Mouse (Mus musculus) lung, postnatal 36 days (tissue): ENCODE data around the gene Lrrc28.

Source experiments
- DNase-seq: peaks from one replicate; pipeline ENCODE4 v3.0.0; 2022; ENCODE audit warnings: mixed read lengths

Gene Lrrc28

GRCm38 (mm10) chr7:67588743-67589142 lies 56.3 kb downstream of the Lrrc28 start:
- DNase-seq: no peak

DNA sequence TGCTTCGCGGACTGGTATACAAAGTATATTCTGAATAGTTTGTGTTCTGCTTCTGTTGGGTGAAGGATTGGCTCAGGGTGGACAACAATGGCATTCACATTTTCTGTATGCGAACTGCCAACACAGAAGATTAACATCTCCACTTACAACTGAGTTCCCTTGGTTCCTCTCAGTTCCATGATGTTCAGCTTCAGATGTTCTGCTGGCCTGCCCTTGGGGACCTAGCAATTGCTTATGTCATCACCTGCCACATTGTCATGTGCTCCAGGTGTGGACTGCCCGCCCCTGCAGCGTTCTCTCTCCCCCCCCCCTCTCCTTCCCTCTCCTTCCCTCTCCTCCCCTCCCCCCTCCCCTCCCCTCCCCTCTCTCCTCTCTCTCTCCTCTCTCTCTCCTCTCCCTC lies 58.6 kb downstream of the Lrrc28 start:
- DNase-seq: no peak

GRCm38 (mm10) chr7:67583852-67584251 lies 61.2 kb downstream of the Lrrc28 start:
- DNase-seq: no peak

DNA sequence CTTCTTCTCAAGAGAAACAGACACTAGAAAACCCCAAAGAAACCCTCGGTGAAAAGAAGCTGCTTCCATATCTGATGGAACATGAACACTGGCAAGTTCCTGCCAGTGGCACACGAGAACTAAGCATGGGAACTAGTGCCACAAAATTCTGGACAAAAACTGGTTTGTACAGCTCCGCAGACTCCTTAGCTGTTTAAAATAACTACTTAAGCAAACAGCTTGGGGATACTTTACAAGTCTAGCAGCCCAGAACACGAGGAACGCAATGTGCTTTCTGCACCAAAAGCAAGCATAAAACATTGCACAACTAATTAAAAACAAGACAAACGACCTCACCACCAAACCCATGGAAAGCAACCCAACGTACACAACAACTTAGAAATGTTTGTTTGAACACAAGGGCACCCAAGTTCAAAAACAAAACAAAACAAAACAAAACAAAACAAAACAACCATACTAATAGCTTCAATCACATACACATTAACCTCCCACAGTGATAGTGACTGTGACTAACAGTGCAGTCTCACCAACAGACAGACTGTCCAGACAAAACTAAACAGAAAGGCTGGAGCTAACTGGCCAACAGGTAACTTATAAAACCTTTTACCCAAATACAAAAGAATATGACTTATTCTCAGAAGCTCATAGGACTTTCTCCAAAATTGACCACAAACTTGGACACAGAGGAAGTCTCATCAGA lies 66.1 kb downstream of the Lrrc28 start:
- peak; percentile 70 for DNase-seq

DNA sequence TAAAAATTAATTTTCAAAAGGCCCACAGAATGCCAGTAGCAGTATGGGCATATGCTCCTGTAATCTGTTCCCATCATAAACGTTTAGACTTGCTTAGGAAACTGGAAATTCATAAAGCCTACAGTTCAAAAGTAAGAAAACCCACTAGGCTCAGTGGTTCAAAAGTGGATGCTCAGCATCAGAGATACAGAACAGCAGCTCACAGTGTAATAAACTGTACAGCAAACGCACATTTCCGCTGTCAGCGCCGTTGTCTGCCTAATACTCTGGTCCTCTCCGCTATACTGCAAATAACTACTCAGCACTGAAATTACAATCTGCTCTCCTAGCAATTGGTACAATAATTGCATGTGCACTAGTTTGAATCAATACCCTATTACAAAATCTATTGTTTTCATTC lies 67.0 kb downstream of the Lrrc28 start:
- DNase-seq: no peak

- DNase-seq: no peak
Observed at GRCm38 (mm10) chr7:67566510-67567237, 78.4 kb downstream of the Lrrc28 start.

- DNase-seq: no peak
Observed at GRCm38 (mm10) chr7:67565132-67565531, 79.9 kb downstream of the Lrrc28 start.

GRCm38 (mm10) chr7:67562176-67562575 lies 82.9 kb downstream of the Lrrc28 start:
- DNase-seq: peak; percentile 81

DNA sequence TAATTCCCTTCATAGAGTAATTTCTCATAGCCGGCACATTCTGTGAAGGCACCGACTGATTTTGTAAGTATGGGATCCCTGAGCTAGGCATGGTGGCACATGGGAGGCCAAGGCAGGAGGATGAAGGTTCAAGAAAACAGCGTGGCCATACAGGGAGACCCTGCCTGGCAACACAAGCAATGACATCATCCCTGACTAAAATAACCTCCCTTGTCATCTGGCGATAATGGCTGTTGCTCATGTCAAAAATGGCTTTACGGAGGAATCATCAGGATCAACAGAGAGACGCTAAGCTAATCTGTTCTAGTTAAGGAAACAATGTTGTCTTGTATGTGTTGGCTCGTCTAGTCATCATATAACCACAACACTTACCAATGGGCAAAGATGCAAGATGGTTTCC lies 85.6 kb downstream of the Lrrc28 start:
- no peak for DNase-seq

- no peak for DNase-seq
Observed at GRCm38 (mm10) chr7:67558230-67558629, 86.8 kb downstream of the Lrrc28 start.

DNA sequence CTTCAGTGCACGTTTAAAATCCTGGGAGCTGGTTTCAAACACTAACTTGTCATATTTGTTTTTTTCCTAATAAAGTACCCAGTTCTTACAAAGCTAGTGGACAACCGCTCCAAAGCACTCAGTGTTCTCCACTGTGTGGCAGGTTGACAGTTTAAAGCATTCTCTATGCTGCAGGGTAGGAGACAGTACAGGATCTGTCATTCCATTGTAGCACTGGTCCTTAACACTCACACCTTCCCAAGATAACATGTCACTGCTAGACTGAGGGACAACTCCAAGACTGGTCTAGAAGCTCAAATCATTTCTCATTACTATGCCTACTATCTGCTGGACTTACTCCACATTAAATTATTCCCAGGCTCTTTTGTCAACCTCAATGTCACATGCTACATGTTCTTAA lies 90.2 kb downstream of the Lrrc28 start:
- no peak for DNase-seq

DNA sequence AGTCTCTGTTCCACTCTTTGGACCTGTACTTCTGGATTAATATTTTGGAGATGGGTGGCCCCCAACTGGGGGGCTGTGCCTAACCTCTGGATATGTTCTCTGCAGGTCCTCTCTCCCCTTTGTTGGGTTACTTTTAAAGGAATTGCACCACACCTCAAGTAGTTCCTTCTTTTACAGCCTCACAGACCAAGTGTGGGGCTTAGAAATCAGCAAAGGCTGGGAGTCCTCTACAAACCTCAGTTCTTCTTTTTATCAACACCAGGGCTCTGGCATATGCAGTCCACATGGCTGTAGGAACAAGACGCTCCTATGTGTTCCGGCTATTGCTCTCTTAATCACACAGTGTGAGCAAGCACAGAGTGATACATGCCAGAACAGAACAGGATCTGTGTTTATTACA lies 93.8 kb downstream of the Lrrc28 start:
- DNase-seq: no peak

DNA sequence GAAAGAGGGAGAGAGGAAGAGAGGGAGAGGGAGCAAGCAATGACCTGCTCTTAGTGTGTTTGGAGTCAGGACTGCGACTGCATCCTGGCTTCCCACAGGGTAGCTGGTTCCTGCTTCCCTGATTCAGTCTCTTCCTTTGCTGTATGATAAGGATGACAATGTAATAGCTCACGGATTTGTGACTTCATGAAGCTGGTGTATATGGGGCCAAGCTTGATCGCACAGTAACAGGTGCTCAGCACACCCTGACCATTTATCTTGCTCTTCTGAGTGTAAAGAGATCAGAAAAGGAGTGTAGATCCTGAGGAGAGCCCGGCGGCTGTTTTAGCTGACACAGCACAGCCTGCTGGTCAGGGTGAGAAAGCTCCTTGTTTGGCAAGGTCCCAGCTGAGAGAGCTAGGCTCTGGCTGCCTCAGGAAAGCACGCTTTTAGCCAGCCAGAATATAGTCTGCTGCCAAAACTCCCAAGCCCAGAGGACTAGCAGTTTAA lies 96.0 kb downstream of the Lrrc28 start:
- peak; percentile 91 for DNase-seq

GRCm38 (mm10) chr7:67548599-67549041 lies 96.4 kb downstream of the Lrrc28 start:
- no peak for DNase-seq

DNA sequence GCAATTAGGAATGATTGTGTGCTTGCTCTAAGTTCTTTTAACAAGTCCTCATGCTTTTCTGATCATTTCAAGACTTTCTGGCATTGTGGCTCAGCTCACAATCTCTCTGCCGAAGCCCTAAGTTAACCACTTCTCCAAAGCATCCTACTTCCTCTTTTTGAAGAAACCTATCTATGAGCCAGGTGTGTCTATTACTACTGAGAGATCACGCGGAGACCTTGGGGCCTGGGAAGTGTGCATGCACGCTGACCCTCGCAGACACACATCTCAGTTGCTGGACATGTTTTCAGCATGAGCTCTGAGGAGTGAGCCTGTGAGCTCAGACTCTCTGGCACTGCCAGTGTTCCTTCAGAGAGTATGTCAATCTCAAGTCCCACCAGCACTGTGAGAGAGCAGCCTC lies 98.8 kb downstream of the Lrrc28 start:
- DNase-seq: no peak

- no peak for DNase-seq
Observed at GRCm38 (mm10) chr7:67544586-67544985, 100.5 kb downstream of the Lrrc28 start.

DNA sequence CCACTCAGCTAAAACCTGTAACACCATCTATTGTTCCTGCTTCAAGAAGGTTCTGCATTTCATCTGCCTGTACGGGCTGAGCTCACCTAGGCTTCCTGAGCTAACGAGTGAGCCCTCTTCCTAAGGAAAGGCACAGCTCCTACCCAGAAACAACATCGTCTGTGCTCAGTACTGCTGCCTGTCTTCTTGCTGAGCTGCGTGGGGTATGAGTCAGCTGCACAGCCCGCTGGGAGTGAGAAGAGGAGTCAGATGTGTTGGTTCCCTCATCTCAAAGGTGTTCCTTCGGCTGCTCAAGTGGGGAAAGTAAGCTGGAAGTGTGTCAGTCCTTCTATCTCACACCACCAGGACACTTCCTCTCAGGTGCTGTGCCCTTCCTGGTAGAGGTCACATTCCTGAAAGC lies 101.4 kb downstream of the Lrrc28 start:
- DNase-seq: no peak

DNA sequence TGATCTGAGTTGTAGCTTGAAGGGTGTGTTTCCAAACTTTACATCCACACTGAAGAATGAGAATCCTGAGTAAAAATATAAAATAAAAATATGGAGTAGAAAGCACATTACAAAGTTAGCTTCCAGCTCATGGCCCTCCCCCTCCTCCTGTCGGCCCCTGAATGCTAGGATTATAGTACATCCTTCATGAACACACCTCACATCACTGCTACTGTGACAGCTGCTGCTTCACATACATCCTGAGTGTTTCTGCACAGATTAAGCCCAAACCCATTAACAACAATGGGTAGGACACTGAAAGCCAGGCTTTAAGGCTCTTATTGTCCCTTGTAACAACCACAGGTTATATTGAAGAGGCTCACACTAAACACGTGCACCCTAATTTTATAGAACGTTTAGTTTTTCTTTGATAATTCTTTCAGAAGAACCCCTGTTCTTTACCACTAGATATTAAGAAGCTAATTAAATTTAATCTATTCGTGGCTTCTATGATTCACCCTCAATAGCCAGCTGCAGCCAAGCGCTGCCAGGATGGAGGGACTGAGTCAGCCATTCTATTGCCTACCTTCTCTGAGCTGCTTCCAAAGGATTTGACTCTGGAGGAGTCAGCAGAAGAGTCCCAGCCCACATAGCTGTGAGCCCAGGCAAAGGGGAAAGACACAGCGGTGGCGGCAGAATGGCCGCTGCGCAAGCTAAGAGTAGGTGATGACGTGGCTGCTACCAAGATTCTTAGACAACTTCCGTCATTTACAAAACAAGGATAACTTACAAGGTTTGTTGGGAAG lies 108.3 kb downstream of the Lrrc28 start:
- no peak for DNase-seq

DNA sequence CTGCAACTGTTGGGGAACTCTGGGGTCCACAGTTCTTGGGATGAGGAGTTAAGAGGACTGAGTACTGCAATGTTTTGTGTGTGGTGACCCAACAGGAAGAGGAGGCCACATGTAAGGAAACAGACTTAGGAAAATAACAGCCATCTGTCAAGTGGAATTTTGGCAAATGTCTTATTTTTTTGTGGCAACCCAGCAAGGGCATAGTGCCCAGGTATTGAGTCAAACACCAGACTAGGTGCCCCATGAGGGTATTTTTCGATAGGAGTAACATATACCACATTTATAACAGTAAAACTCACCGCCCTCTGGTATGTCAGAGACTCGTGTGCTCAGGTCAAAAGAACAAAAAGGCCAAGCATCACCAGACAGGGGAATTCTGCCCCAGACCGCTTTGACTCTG lies 109.1 kb downstream of the Lrrc28 start:
- no peak for DNase-seq

DNA sequence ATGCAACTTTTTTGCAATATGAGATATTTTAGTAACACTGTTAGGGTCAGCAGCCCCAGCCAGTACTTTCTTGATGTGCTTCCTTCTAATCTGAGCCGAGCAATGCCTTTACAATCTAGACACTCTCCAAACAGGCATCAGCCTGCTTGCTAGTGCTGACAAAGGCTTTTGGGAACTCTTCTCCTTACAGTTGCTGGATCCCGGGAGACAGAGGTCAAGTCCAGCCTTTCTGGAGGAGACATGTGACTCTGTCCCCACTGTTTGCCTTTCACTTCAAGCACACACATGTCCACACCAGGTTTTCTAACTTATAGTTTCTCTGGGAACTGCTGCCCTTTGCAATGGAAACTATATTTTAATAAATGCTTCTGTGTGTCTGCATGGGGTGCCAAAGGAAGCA lies 114.1 kb downstream of the Lrrc28 start:
- DNase-seq: no peak

DNA sequence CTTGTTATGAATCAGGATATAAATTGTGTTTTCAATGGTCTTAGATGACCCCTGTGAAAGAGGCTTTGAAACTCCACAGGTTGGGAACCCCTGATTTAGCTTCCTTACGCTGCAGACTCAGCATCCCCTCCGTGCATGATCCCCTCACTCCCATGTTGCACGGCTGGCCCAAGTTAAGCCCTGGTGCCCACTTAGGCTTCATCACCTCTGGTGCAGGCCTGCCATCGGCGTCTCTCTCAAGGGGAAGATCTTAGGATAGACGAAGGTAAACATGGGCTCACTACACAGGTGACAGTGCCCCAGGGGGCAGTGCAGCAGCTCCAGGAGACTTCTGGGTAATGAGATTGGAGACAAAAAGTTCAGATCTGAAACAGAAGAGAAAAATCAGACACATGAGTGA lies 115.7 kb downstream of the Lrrc28 start:
- no peak for DNase-seq

DNA sequence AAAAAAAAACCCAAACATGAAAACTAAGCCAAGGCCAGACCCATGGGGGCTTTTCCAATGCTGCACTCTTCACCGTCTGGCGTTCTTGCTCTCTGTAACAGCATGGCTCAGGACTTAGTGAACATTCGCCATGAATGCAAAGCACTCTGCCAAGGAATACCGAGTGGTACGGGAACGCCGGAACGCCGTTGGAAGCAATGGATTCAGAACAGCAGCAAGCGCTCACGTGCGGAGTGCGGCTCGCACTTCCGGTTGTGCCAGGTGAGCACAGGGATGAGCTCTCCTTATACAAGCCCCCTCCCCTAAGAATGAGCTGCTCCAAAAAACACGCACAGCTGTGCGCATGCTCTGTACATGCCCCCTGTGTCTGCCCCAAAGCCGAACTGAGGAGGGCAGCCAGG lies 116.2 kb downstream of the Lrrc28 start:
- no peak for DNase-seq

DNA sequence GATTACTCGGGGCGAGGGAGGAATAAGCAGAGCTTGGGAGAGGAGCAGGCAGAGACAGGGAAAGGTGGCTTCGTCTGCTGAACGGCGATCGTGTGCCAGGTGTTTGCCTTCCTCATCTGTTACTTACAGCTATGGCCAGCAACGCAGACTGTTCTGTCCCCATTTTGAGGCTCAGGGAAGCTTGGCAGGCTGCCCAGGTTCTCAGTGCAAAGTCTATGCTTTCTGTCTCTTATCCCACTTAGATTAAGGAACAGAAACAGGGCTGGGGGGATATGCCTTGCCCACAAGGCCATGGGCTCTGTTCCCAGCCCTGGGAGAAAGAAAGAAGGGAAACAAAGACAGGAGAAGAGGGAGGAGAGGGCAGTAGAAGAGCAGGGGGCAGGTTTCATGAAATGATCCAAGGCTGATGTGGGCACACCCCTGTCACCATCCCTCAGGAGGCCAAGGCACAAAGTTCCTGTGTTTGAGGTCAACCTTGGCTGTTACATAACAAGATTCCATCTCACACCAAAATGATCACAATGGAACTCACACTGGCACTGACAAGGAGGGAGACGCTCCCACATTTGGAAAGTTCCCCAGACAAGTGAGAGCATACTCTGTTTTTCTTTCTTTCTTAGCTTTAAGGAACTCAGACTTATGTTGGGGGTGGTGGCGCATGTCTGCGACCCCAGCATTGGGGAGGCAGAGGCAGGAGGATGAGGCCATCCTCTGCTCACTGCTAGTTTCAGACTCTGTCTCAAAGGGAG lies 116.8 kb downstream of the Lrrc28 start:
- peak; percentile 32 for DNase-seq
